Mouse (Mus musculus): Measurements from ENCODE around the gene Foxk2. TPM values are rescaled to one million over a fixed set of nuclear protein-coding genes. Genes with fewer than 3 reads are reported as not detected.

The Foxk2 gene
- polyA plus RNA-seq, 1 experiment from 2014 or later = 14.6 TPM

GRCm38 (mm10) chr11:121235475-121236238 lies 24.1 kb upstream of the Foxk2 start:
- Histone ChIP-seq H3K27ac (replicated peaks) (peak overlapping the region; percentile 100), H3K9me3 (no peaks in the 10 kb centered on the region), H3K9ac (replicated peaks) (no peak overlapping the region), H3K4me3 (peak overlapping the region; percentile 97; the same call in 1 of the 2 replicates), H3K27me3 (no peaks in the 10 kb centered on the region), H3K36me3 (peaks cover 12% of the 10 kb centered on the region), H3K4me2 (replicated peaks) (no peak overlapping the region), H3K4me1 (peaks cover 34% of the 10 kb centered on the region)
- WGBS = 28% methylated on average over 9 of the region's 9 CpGs
- no peak for ATAC-seq (replicated peaks)

- Histone ChIP-seq H3K4me2 (replicated peaks) (peak within 1 kb of the TSS; percentile 54), H3K36me3 (peaks cover 15% of the 10 kb centered on the region), H3K4me3 (peak within 1 kb of the TSS; percentile 97), H3K9me3 (no peaks in the 10 kb centered on the region), H3K27ac (replicated peaks) (peak within 1 kb of the TSS; percentile 100), H3K27me3 (no peaks in the 10 kb centered on the region), H3K9ac (replicated peaks) (peak within 1 kb of the TSS; percentile 96), H3K4me1 (peaks cover 43% of the 10 kb centered on the region)
- under 1% methylated on average over 50 of the region's 50 CpGs for WGBS
- ATAC-seq (replicated peaks) = peak; percentile 100
Measured at GRCm38 (mm10) chr11:121236564-121237344, 23.0 kb upstream of the Foxk2 start, which contains the start of gene Narf. Gene Narf, plus strand, starts transcription at chr11:121237253.

- H3K27me3 ChIP-seq = no peaks in the 10 kb centered on the region
- H3K36me3 ChIP-seq = peaks cover 22% of the 10 kb centered on the region
- H3K27ac ChIP-seq (replicated peaks) = peak overlapping the region; percentile 100
- 0 out of 2 replicates have a peak, but pooled peaks have one; percentile 9 for ATAC-seq (replicated peaks)
- peaks cover 46% of the 10 kb centered on the region for H3K4me1 ChIP-seq
- H3K9me3 ChIP-seq = no peaks in the 10 kb centered on the region
- peak overlapping the region; percentile 54 for H3K4me2 ChIP-seq (replicated peaks)
- 4% methylated on average over 28 of the region's 28 CpGs for WGBS
- peak overlapping the region; percentile 96 for H3K9ac ChIP-seq (replicated peaks)
- H3K4me3 ChIP-seq = peak overlapping the region; percentile 97
Measured at GRCm38 (mm10) chr11:121237345-121238128, 22.3 kb upstream of the Foxk2 start.

GRCm38 (mm10) chr11:121239669-121240068 lies 20.1 kb upstream of the Foxk2 start:
- Histone ChIP-seq H3K9ac (replicated peaks) (no peak overlapping the region), H3K4me1 (peaks cover 46% of the 10 kb centered on the region), H3K27me3 (no peaks in the 10 kb centered on the region), H3K27ac (replicated peaks) (no peak overlapping the region), H3K9me3 (no peaks in the 10 kb centered on the region), H3K36me3 (peaks cover 41% of the 10 kb centered on the region), H3K4me3 (no peak overlapping the region), H3K4me2 (replicated peaks) (no peak overlapping the region)
- no peak for ATAC-seq (replicated peaks)
- 97% methylated on average over 2 of the region's 2 CpGs for WGBS

DNA sequence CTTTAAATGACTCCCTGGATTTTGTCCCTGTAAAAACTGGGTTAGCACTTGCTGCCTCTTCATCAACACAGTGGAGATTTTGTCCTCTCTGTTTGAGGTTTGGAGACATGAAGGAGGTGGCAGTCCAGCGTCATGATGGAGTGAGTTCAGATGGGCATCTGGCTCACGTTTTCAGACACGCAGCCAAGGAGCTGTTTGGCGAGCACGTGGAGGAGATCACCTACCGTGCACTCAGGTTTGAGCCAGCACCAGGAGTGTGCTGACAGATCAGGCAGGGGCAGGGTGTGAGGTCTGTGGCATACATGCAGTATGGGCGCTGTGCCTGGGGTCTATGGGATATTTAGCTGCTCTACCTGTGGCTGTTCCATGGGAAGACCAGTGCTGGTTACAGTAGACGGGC lies 9.6 kb upstream of the Foxk2 start:
- no peaks in the 10 kb centered on the region for H3K27me3 ChIP-seq
- ATAC-seq (replicated peaks) = no peak
- H3K9me3 ChIP-seq = no peaks in the 10 kb centered on the region
- no peaks in the 10 kb centered on the region for H3K4me1 ChIP-seq
- no peak overlapping the region for H3K4me3 ChIP-seq
- no peak overlapping the region for H3K27ac ChIP-seq (replicated peaks)
- no peak overlapping the region for H3K9ac ChIP-seq (replicated peaks)
- 89% methylated on average over 8 of the region's 8 CpGs for WGBS
- H3K36me3 ChIP-seq = peaks cover 97% of the 10 kb centered on the region
- H3K4me2 ChIP-seq (replicated peaks) = no peak overlapping the region

GRCm38 (mm10) chr11:121260211-121260906 lies 569 bp downstream of the Foxk2 start:
- peak overlapping the region; percentile 97 for H3K27ac ChIP-seq (replicated peaks)
- H3K9ac ChIP-seq (replicated peaks) = peak overlapping the region; percentile 97
- no peak for ATAC-seq (replicated peaks)
- H3K27me3 ChIP-seq = no peaks in the 10 kb centered on the region
- H3K36me3 ChIP-seq = peaks cover 22% of the 10 kb centered on the region
- WGBS = under 1% methylated on average over 58 of the region's 60 CpGs
- H3K4me3 ChIP-seq = peak overlapping the region; percentile 100
- H3K4me1 ChIP-seq = peaks cover 33% of the 10 kb centered on the region
- H3K4me2 ChIP-seq (replicated peaks) = peak overlapping the region; percentile 94
- H3K9me3 ChIP-seq = no peaks in the 10 kb centered on the region

- WGBS = 46% methylated on average over 2 of the region's 2 CpGs
- Histone ChIP-seq H3K4me1 (peaks cover 33% of the 10 kb centered on the region), H3K27me3 (no peaks in the 10 kb centered on the region), H3K4me2 (replicated peaks) (peak overlapping the region; percentile 94), H3K27ac (replicated peaks) (no peak overlapping the region), H3K9ac (replicated peaks) (peak overlapping the region; percentile 97), H3K9me3 (no peaks in the 10 kb centered on the region), H3K4me3 (peak overlapping the region; percentile 100), H3K36me3 (peaks cover 21% of the 10 kb centered on the region)
- ATAC-seq (replicated peaks) = no peak
Measured at GRCm38 (mm10) chr11:121261074-121261473, 1.3 kb downstream of the Foxk2 start.

DNA sequence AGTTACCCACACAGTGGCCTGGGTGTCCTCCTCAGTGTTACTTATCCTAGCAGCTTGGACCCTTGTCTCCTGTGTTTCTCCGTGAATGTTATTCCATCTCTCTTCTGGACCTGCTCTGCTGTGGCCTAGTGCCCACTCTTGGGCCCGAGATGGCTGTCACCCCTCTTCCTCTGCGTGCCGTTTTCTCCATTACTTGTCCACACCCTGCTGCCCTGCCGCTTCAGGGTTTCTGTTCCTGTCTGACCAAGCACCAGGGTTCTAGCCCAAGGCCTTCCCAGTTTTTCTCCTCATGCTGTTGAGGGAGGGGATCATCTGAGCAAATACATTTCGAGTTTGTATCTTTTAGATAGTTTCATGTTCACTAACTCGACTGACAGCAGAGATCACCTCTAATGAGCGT lies 17.7 kb downstream of the Foxk2 start:
- 93% methylated on average over 8 of the region's 8 CpGs for WGBS
- ATAC-seq (replicated peaks) = no peak
- H3K4me1 ChIP-seq = no peaks in the 10 kb centered on the region
- H3K9me3 ChIP-seq = no peaks in the 10 kb centered on the region
- no peak overlapping the region for H3K4me3 ChIP-seq
- H3K36me3 ChIP-seq = no peaks in the 10 kb centered on the region
- H3K4me2 ChIP-seq (replicated peaks) = no peak overlapping the region
- H3K27me3 ChIP-seq = no peaks in the 10 kb centered on the region
- H3K9ac ChIP-seq (replicated peaks) = no peak overlapping the region
- no peak overlapping the region for H3K27ac ChIP-seq (replicated peaks)

DNA sequence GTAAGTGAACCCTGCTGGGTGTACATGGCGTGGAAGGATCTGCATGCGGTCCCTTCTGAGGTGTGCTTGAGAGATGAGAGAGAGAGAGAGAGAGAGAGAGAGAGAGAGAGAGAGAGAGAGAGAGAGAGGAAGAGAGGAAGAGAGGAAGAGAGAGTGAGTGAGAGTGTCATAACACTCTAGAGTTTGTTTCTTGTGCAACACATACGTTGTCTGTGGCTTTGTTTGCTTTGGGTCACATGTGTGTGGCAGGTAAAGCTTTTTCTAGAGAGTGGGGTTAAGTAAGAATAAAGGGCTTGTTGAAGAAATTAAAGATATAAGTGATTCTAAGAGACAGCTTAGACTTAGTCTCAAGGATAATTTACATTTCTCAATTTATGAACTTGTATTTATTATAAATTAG lies 18.2 kb downstream of the Foxk2 start:
- Histone ChIP-seq H3K4me1 (no peaks in the 10 kb centered on the region), H3K9ac (replicated peaks) (no peak overlapping the region), H3K4me2 (replicated peaks) (no peak overlapping the region), H3K4me3 (no peak overlapping the region), H3K36me3 (no peaks in the 10 kb centered on the region), H3K9me3 (no peaks in the 10 kb centered on the region), H3K27ac (replicated peaks) (no peak overlapping the region), H3K27me3 (no peaks in the 10 kb centered on the region)
- 94% methylated on average over 3 of the region's 3 CpGs for WGBS
- ATAC-seq (replicated peaks) = no peak

DNA sequence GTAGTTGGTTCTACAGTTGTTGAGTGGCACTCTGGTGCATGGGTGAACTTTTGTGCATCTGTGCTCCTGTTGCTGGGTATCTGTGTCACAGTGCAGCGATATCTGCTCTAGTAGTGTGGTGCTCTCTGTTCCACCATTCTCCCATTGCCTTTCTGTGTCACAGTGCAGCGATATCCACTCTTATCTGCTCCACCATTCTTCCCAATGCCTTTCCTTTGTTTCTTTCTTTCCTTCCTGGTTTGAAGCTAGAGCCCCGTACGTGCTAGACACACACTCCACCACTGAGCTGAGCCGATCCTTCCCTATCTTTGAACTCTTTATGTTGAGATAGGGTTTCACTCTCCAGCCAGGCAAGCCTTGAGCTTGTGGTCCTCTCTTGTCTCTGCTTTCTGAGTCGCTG lies 23.1 kb downstream of the Foxk2 start:
- Histone ChIP-seq H3K4me1 (no peaks in the 10 kb centered on the region), H3K36me3 (peaks cover 19% of the 10 kb centered on the region), H3K27me3 (no peaks in the 10 kb centered on the region), H3K4me3 (no peak overlapping the region), H3K9ac (replicated peaks) (no peak overlapping the region), H3K9me3 (no peaks in the 10 kb centered on the region), H3K4me2 (replicated peaks) (no peak overlapping the region), H3K27ac (replicated peaks) (no peak overlapping the region)
- no peak for ATAC-seq (replicated peaks)
- 82% methylated on average over 6 of the region's 6 CpGs for WGBS

DNA sequence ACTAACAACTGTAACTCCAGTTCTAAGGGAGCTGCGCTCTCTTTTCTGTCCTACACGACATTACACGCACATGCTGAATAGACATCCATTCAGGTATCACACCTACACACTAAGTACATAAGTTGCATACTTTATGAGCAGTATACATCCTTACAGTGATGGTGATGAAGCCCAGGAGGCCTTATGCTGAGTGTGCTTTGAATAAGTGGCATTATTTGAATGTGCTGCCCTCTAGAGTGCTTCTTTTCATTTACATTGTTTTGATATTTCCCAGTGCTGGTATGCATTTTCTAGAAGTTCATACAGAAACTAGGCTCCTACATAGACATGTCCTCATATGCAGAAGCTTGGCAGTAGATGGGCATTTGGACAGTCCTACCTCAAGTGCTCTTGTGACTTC lies 30.1 kb downstream of the Foxk2 start:
- H3K9me3 ChIP-seq = no peaks in the 10 kb centered on the region
- H3K4me3 ChIP-seq = no peak overlapping the region
- no peaks in the 10 kb centered on the region for H3K27me3 ChIP-seq
- no peak overlapping the region for H3K4me2 ChIP-seq (replicated peaks)
- no peak overlapping the region for H3K27ac ChIP-seq (replicated peaks)
- 98% methylated on average over 3 of the region's 3 CpGs for WGBS
- H3K4me1 ChIP-seq = no peaks in the 10 kb centered on the region
- peaks cover 63% of the 10 kb centered on the region for H3K36me3 ChIP-seq
- no peak overlapping the region for H3K9ac ChIP-seq (replicated peaks)
- ATAC-seq (replicated peaks) = no peak

Measured in forebrain, embryonic 15.5 days (tissue).